Mouse (Mus musculus) heart, postnatal 0 days (tissue): Measurements from ENCODE around the gene Tnfaip3.

Experiments
- CTCF ChIP-seq: IDR thresholded peaks from 2 replicates; pipeline ENCODE4 v1.5.1; 2016; ENCODE audit warnings: antibody characterized with exemption, control low read depth, low read depth
- EP300 ChIP-seq: IDR thresholded peaks from 2 replicates; pipeline ENCODE4 v1.6.1; 2016; ENCODE audit warnings: antibody characterized with exemption, low read depth

- no peak for TF ChIP-seq EP300
- TF ChIP-seq CTCF: no peak
Observed at GRCm38 (mm10) chr10:19008607-19008940, 6.9 kb downstream of the Tnfaip3 start.
